Mouse (Mus musculus): ENCODE measurements around the gene Ccdc85b.
A peak's percentile ranks its signal among the peaks of the same experiment; 100 is the strongest.

Ccdc85b gene

GRCm38 (mm10) chr19:5480016-5480415, 22.3 kb upstream of the Ccdc85b start:
- peak; percentile 54 for DNase-seq

DNA sequence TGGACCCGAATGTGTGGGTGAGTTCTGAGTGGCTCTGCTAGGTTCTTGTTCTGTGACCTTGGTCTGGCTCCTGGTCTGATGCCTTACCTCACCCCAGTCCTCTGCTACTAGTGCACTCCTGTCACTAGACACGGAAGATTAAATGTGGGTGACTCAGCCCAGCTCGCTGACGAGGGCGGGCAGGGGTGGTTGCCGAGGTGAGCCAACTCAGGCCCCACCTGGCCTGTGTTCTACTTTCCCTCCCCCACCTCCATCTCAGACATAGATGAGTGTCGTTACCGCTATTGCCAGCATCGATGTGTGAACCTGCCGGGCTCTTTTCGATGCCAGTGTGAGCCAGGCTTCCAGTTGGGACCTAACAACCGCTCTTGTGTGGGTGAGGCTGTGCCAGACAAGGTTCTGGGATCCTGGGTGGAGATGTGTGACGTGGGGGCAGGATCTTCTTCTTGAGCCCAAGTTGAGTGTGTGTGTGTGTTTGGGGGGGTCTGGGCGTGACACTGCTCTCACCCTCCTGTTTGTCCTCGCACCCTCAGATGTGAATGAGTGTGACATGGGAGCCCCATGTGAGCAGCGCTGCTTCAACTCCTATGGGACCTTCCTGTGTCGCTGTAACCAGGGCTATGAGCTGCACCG, 20.1 kb upstream of the Ccdc85b start:
- peak; percentile 56 for DNase-seq

GRCm38 (mm10) chr19:5477004-5477667, 19.4 kb upstream of the Ccdc85b start:
- peak; percentile 58 for DNase-seq

- peak; percentile 68 for DNase-seq
Measured at GRCm38 (mm10) chr19:5475069-5475714, 17.5 kb upstream of the Ccdc85b start.

- no peak for DNase-seq
Measured at GRCm38 (mm10) chr19:5474281-5475068, 16.8 kb upstream of the Ccdc85b start.

DNA sequence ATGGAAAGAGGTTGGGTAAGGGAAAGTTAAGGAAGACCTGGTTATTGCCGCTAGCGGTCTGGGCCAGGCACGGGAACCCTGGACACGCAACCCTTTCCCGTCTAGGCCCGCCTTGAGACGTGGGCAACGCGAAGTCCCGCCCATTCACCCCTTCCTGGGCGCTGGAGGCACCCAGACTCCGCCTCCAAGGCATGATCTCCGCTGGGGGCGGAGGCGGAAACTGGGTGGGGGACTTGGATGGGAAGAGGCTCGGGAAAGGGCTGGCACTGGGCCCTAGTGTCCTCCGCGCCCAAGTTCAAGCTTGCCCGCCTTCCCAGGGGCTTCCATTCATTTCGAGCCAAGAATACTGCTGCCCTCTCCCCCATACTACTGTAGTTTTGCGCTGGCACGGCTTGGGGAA, 16.0 kb upstream of the Ccdc85b start, which contains the start of gene Efemp2:
Gene Efemp2 (plus strand): TSS at position 235 of the 400 bp plus-strand sequence.
- peak; percentile 79 for DNase-seq

GRCm38 (mm10) chr19:5472857-5473256, 15.2 kb upstream of the Ccdc85b start:
- DNase-seq, result no peak

- DNase-seq, result no peak
Measured at GRCm38 (mm10) chr19:5471846-5472245, 14.2 kb upstream of the Ccdc85b start.

DNA sequence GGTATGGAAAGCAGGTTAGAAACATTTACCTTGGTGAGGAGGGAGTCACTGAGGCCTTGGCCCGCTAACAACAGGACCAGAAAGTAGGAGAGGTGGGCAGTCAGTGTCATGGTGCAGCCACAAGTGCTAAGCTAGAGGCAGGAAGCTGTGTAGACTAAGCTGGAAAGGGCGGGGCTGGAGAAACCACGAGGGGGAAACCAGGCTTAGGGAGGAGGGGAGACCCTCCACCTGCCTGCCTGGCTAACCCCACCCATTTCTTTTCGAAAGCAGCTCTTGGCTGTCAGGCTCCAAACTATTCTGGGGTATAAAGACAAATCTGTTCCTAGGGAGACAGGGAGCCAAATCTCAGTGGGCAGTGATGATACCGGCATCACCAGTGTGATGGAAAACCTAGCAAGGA, 10.7 kb upstream of the Ccdc85b start, which contains the start of gene Ctsw:
Gene Ctsw (minus strand): TSS at position 134 of the 400 bp plus-strand sequence.
- DNase-seq, result no peak

GRCm38 (mm10) chr19:5466916-5467500, 9.3 kb upstream of the Ccdc85b start:
- no peak for DNase-seq

DNA sequence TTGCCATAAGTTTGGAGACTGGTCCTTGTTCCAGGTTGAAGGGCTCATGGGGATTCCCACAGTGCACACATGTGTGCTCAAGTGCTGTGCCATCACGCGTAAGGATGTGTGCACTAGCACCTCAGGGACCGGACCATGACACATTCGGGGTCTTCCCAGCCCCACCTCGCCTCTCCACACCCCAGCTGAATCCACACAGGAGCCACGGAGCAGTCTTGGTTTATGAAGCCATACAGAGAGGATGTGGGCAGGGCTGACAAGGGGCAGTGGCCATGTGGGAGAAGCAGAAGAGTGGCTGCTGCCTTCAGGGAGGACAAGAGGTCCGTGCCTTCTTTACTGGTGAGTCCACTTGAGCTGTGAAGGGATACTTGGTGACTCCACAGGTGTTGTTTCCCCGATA, 7.3 kb upstream of the Ccdc85b start:
- no peak for DNase-seq

- DNase-seq, result peak; percentile 72
Measured at GRCm38 (mm10) chr19:5463791-5464562, 6.3 kb upstream of the Ccdc85b start.

GRCm38 (mm10) chr19:5463212-5463611, 5.5 kb upstream of the Ccdc85b start:
- peak; percentile 46 for DNase-seq

DNA sequence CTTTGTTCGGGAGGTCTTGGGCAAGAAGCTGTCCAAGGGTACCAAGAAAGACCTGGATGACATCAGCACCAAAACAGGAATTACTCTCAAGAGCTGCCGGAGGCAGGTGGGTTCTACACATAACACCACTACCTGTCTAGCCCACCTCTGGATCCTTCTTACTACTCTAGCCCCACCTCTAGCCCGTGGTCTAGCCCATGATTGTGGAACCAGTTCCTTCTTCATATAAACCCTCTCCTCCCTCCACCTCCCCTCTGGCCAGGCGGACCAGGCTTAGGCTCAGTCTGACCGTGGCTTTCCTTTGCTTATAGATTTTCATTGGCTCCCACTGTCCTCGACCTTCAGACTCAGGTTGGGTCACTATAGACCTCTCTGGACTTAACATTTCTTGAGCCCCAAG, 3.7 kb upstream of the Ccdc85b start:
- DNase-seq, result peak; percentile 39

GRCm38 (mm10) chr19:5460465-5460911, 2.8 kb upstream of the Ccdc85b start, which contains the start of gene Fibp:
Fibp (plus strand) TSS chr19:5460615.
- DNase-seq, result peak; percentile 85

DNA sequence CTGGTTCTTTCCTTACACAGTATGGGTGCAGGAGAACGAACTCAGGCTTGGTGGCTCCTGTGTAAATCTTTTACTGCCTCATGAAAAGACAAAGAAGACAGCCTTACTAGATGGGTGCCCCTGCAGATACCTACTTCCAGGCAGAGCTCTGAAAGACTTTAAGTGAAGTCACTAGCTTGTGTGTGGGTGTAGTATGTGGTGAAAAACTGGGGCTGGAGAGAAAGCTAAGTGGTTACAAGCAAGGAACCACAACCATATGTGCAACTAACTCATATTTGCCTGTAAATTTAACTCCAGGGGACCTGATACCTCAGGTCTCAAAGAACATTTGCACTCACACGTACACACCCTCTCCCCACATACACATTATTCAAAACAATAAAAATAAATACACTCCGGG, 2.2 kb upstream of the Ccdc85b start:
- DNase-seq, result peak; percentile 8

DNA sequence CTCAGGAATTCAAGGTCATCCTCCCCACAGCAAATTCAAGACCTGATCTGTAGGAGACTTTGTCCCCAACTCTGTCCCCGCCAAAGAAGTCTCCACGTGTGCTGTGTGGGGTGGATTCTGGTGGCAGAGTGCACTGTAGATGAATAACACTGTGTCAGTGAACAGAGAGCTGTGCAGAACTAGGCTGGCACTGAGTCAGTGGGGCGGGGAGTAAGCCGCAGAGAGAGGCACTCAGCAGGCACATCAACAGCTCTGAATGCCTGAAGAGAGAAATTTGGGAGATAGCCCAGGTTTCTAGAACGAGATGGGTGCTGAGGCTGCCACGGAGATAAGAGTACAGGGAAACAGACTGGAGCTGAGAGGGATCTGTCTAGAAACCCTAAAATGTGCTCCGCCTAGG, 1.3 kb upstream of the Ccdc85b start:
- DNase-seq, result peak; percentile 67

GRCm38 (mm10) chr19:5456922-5457745, 560 bp downstream of the Ccdc85b start:
- DNase-seq, result peak; percentile 98

DNA sequence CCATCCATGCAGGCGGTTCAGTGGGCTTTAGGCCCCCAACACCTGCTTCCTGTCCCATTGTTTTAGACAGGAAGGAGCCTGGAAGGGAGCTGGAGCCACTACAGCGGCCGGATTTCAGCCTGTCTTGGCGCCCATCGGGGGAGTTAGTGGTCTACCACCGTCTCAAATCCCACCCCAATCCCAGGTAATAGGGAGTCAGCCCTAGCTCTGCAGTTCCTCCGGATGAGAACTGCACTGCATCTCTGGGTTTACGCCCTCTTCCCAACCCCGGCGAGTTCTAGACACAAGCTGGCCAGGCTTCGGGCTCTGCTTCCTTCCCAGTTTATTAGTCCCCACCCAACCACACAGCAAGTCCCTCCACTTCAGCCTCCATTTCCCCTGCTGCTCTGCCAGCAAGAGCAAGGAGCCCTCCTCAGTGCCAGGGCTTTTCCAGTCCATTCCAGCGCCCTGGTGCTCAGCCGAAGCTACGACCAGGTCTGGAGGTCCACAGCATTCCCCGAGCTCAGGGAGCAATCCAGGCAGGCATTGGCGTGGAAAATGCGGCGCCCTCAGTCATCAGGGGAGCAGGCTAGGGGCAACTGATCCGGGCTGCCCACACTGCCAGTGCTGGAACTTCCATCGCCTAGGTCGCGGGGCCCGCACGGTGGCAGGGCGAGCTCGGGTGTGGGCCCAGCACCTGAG, 1.3 kb downstream of the Ccdc85b start:
- no peak for DNase-seq

- DNase-seq, result peak; percentile 38
Measured at GRCm38 (mm10) chr19:5455568-5455967, 2.1 kb downstream of the Ccdc85b start.
